Mouse (Mus musculus): ENCODE data around the gene Reg2. TPM values are rescaled to one million over a fixed set of nuclear protein-coding genes. Genes with fewer than 3 reads are reported as not detected.
"Not testable (repeated sequence)": the region's sequence is repeated elsewhere in the genome, so short reads cannot be mapped to it uniquely, and the experiment has no call there.

Gene Reg2
- not detected in 2 replicates for polyA plus RNA-seq (2014; fragmentation: Nextera tagmentation; extraction: Ambion mirVana)

DNA sequence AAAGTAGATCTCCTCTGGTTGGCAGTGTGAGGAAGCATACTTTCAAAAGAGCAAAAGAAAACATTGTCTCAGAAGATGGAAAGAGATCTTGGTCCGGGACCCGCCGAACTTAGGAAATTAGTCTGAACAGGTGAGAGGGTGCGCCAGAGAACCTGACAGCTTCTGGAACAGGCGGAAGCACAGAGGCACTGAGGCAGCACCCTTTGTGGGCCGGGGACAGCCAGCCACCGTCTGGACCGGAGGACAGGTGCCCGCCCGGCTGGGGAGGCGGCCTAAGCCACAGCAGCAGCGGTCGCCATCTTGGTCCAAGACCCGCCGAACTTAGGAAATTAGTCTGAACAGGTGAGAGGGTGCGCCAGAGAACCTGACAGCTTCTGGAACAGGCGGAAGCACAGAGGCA lies at the start of gene Reg2:
Gene Reg2, plus strand, starts transcription at position 301 of the 400 bp plus-strand sequence.
- not testable (repeated sequence) for H3K36me3 ChIP-seq (replicated peaks; ENCODE audit: control insufficient read depth, insufficient read depth); DNase-seq (ENCODE audit: low spot score); H3K4me2 ChIP-seq (replicated peaks); H3K9me3 ChIP-seq (ENCODE audit: control insufficient read depth, low read length); ATAC-seq (ENCODE audit: low FRiP score); H3K27me3 ChIP-seq (ENCODE audit: control insufficient read depth, insufficient read depth, low read length); H3K27ac ChIP-seq; H3K4me1 ChIP-seq (replicated peaks; ENCODE audit: control insufficient read depth, insufficient read depth, low read length); H3K9ac ChIP-seq; H3K4me3 ChIP-seq (replicated peaks; ENCODE audit: low read length)
- 93% methylated on average over 4 of the region's 17 CpGs for WGBS

DNA sequence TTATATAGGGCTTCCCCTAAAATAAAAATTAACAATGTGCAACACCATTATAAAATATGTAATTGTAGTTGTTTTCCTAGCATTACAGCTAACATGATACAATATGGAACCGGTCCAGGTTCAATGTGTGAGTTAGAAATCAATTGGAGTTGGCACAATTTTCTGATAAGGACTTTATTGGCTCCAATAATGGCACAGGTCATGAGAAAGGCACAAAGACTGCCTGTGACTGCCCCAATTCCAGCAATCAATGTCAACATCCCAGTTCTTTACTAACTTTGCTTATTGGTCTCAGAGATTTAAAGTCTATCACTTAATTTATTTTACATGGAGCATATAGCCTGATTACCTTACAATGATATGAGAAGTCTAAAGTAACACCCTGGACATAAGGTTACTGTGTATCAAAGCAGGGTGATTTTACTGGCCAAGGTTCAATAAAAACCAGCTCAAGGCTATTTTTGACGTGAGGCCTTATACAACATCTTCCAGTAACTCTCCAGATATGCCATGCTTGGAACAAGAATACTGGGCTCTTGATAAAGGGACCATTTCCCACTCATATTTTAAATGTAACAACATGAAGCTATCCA lies 33.4 kb upstream of the Reg2 start:
- H3K4me1 ChIP-seq (replicated peaks; ENCODE audit: control insufficient read depth, insufficient read depth, low read length), result no peaks in the 10 kb centered on the region
- no peaks in the 10 kb centered on the region for H3K27me3 ChIP-seq (ENCODE audit: control insufficient read depth, insufficient read depth, low read length)
- no peaks in the 10 kb centered on the region for H3K9me3 ChIP-seq (ENCODE audit: control insufficient read depth, low read length)
- DNase-seq (ENCODE audit: low spot score) (no peak), ATAC-seq (ENCODE audit: low FRiP score) (no peak)
- H3K9ac ChIP-seq, result no peak overlapping the region
- H3K4me3 ChIP-seq (replicated peaks; ENCODE audit: low read length), result no peak overlapping the region
- H3K27ac ChIP-seq, result no peak overlapping the region
- H3K36me3 ChIP-seq (replicated peaks; ENCODE audit: control insufficient read depth, insufficient read depth), result no peaks in the 10 kb centered on the region
- no peak overlapping the region for H3K4me2 ChIP-seq (replicated peaks)
- WGBS, result 70% methylated on average over 2 of the region's 2 CpGs

GRCm38 (mm10) chr6:78370357-78370756 lies 25.1 kb upstream of the Reg2 start, which contains the start of gene Reg3b:
TSS of gene Reg3b (plus strand) at chr6:78370657.
- DNase-seq (ENCODE audit: low spot score) (no peak), ATAC-seq (ENCODE audit: low FRiP score) (no peak)
- H3K4me2 ChIP-seq (replicated peaks), result no peak within 1 kb of the TSS
- H3K9ac ChIP-seq, result no peak within 1 kb of the TSS
- H3K36me3 ChIP-seq (replicated peaks; ENCODE audit: control insufficient read depth, insufficient read depth), result no peaks in the 10 kb centered on the region
- no peaks in the 10 kb centered on the region for H3K27me3 ChIP-seq (ENCODE audit: control insufficient read depth, insufficient read depth, low read length)
- H3K4me1 ChIP-seq (replicated peaks; ENCODE audit: control insufficient read depth, insufficient read depth, low read length), result no peaks in the 10 kb centered on the region
- no peak within 1 kb of the TSS for H3K27ac ChIP-seq
- 94% methylated on average over 2 of the region's 2 CpGs for WGBS
- H3K9me3 ChIP-seq (ENCODE audit: control insufficient read depth, low read length), result no peaks in the 10 kb centered on the region
- H3K4me3 ChIP-seq (replicated peaks; ENCODE audit: low read length), result no peak within 1 kb of the TSS

DNA sequence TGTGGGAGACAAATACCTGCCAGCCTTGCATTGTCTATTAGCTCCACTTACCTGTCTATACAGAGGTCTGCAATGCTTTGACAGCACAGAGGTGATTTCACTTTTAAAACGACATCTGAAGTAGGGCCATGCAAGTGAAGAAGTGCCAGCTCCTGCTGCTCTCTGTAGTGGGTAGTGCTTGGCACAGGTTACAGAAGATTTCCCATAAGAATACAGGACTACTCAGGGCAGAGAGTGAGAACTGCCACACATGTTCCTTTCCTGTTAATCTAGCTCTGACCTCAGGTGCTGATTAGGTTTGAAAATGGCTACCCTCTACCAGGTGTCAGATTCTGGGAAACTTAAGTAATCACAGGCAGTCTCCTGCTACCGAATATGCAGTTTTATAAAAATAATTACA lies 16.7 kb upstream of the Reg2 start, which contains the start of gene Reg3d:
Gene Reg3d, minus strand, starts transcription at position 101 of the 400 bp plus-strand sequence.
- Histone ChIP-seq H3K4me3 (replicated peaks; ENCODE audit: low read length) (no peak within 1 kb of the TSS), H3K36me3 (replicated peaks; ENCODE audit: control insufficient read depth, insufficient read depth) (no peaks in the 10 kb centered on the region), H3K27me3 (ENCODE audit: control insufficient read depth, insufficient read depth, low read length) (no peaks in the 10 kb centered on the region), H3K4me2 (replicated peaks) (no peak within 1 kb of the TSS), H3K9ac (no peak within 1 kb of the TSS), H3K4me1 (replicated peaks; ENCODE audit: control insufficient read depth, insufficient read depth, low read length) (no peaks in the 10 kb centered on the region), H3K9me3 (ENCODE audit: control insufficient read depth, low read length) (no peaks in the 10 kb centered on the region), H3K27ac (no peak within 1 kb of the TSS)
- ATAC-seq (ENCODE audit: low FRiP score) (no peak), DNase-seq (ENCODE audit: low spot score) (no peak)
- WGBS, result 81% methylated on average over 2 of the region's 2 CpGs

GRCm38 (mm10) chr6:78380409-78380808 lies 15.0 kb upstream of the Reg2 start, which contains the start of gene Reg3a:
TSS of gene Reg3a (plus strand) at chr6:78380709.
- Histone ChIP-seq H3K9me3 (ENCODE audit: control insufficient read depth, low read length) (no peaks in the 10 kb centered on the region), H3K4me2 (replicated peaks) (no peak within 1 kb of the TSS), H3K27ac (no peak within 1 kb of the TSS), H3K27me3 (ENCODE audit: control insufficient read depth, insufficient read depth, low read length) (no peaks in the 10 kb centered on the region), H3K4me3 (replicated peaks; ENCODE audit: low read length) (no peak within 1 kb of the TSS), H3K9ac (no peak within 1 kb of the TSS), H3K36me3 (replicated peaks; ENCODE audit: control insufficient read depth, insufficient read depth) (no peaks in the 10 kb centered on the region), H3K4me1 (replicated peaks; ENCODE audit: control insufficient read depth, insufficient read depth, low read length) (no peaks in the 10 kb centered on the region)
- ATAC-seq (ENCODE audit: low FRiP score) (no peak), DNase-seq (ENCODE audit: low spot score) (no peak)

DNA sequence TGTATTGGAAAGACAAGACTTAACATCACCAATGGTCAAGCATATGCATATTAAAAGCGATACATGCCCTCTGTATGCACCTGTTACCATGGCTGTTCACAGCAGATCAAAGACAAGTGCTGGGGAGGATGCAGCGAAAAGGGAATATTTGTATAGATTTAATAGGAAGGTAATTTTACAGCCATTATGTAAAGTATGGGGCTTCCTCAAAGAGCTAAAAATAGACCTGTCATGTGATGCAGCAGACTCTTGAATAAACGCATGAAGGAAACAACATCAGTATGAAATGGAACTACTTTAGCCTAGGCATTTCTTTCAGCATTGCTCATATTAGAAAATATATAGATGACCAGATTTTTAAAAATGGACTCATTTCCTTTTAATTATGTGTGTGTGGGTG lies 9.8 kb upstream of the Reg2 start:
- Histone ChIP-seq H3K4me2 (replicated peaks) (no peak overlapping the region), H3K9me3 (ENCODE audit: control insufficient read depth, low read length) (no peaks in the 10 kb centered on the region), H3K27me3 (ENCODE audit: control insufficient read depth, insufficient read depth, low read length) (no peaks in the 10 kb centered on the region), H3K36me3 (replicated peaks; ENCODE audit: control insufficient read depth, insufficient read depth) (no peaks in the 10 kb centered on the region), H3K4me1 (replicated peaks; ENCODE audit: control insufficient read depth, insufficient read depth, low read length) (no peaks in the 10 kb centered on the region), H3K4me3 (replicated peaks; ENCODE audit: low read length) (no peak overlapping the region), H3K9ac (no peak overlapping the region), H3K27ac (no peak overlapping the region)
- DNase-seq (ENCODE audit: low spot score), result no peak
- no peak for ATAC-seq (ENCODE audit: low FRiP score)
- WGBS, result 78% methylated on average over 3 of the region's 3 CpGs

DNA sequence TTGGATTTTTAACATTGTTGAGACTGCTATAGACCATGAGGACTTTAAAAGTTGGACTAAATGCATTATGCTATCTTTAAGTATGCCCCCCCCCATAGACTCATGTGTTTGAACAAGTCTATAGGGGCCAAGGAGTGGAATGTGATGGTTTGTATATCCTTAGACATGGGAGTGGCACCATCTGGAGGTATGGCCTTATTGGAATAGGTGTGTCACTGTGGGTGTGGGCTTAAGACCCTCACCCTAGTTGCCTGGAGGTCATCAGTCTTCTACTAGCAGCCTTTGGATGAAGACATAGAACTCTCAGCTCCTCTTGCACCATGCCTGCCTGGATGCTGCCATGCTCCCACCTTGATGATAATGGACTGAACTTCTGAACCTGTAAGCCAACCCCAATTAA lies 27.0 kb downstream of the Reg2 start, which contains the start of gene Reg1:
Gene Reg1, plus strand, starts transcription at position 301 of the 400 bp plus-strand sequence.
- ATAC-seq (ENCODE audit: low FRiP score); H3K27me3 ChIP-seq (ENCODE audit: control insufficient read depth, insufficient read depth, low read length); H3K9me3 ChIP-seq (ENCODE audit: control insufficient read depth, low read length); H3K4me2 ChIP-seq (replicated peaks); H3K9ac ChIP-seq; H3K4me1 ChIP-seq (replicated peaks; ENCODE audit: control insufficient read depth, insufficient read depth, low read length); H3K36me3 ChIP-seq (replicated peaks; ENCODE audit: control insufficient read depth, insufficient read depth); H3K27ac ChIP-seq; DNase-seq (ENCODE audit: low spot score); H3K4me3 ChIP-seq (replicated peaks; ENCODE audit: low read length): not testable (repeated sequence)

DNA sequence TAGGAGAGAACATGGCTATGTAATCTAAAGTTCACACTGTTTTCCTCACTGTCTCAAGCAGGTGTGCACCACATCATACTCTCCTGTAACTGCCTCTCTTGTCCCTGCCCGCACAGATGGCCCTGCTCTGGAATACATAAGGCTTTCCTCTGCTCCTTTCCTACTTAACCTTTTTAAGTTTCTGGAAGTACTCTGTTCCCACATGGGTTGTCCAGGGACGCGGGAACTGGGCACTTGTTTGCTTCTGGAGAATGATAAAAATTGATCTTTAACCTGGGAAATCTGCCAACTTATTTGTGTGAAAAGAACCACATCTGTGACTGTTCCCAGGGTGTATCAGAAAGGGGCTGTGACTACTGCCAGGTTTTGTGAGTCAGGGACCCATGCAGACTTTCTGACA lies 30.1 kb downstream of the Reg2 start:
- no peak for DNase-seq (ENCODE audit: low spot score)
- WGBS, result 79% methylated on average over 3 of the region's 3 CpGs
- Histone ChIP-seq H3K9me3 (ENCODE audit: control insufficient read depth, low read length) (no peaks in the 10 kb centered on the region), H3K27me3 (ENCODE audit: control insufficient read depth, insufficient read depth, low read length) (no peaks in the 10 kb centered on the region), H3K27ac (no peak overlapping the region), H3K4me3 (replicated peaks; ENCODE audit: low read length) (no peak overlapping the region), H3K4me1 (replicated peaks; ENCODE audit: control insufficient read depth, insufficient read depth, low read length) (no peaks in the 10 kb centered on the region), H3K36me3 (replicated peaks; ENCODE audit: control insufficient read depth, insufficient read depth) (no peaks in the 10 kb centered on the region), H3K9ac (no peak overlapping the region), H3K4me2 (replicated peaks) (no peak overlapping the region)
- ATAC-seq (ENCODE audit: low FRiP score), result no peak

- H3K27ac ChIP-seq, result no peak overlapping the region
- no peaks in the 10 kb centered on the region for H3K36me3 ChIP-seq (replicated peaks; ENCODE audit: control insufficient read depth, insufficient read depth)
- H3K4me1 ChIP-seq (replicated peaks; ENCODE audit: control insufficient read depth, insufficient read depth, low read length), result no peaks in the 10 kb centered on the region
- 72% methylated on average over 1 of the region's 1 CpGs for WGBS
- no peak overlapping the region for H3K9ac ChIP-seq
- DNase-seq (ENCODE audit: low spot score) (no peak), ATAC-seq (ENCODE audit: low FRiP score) (no peak)
- no peak overlapping the region for H3K4me3 ChIP-seq (replicated peaks; ENCODE audit: low read length)
- no peaks in the 10 kb centered on the region for H3K9me3 ChIP-seq (ENCODE audit: control insufficient read depth, low read length)
- H3K27me3 ChIP-seq (ENCODE audit: control insufficient read depth, insufficient read depth, low read length), result no peaks in the 10 kb centered on the region
- no peak overlapping the region for H3K4me2 ChIP-seq (replicated peaks)
Observed at GRCm38 (mm10) chr6:78447202-78447601, 51.8 kb downstream of the Reg2 start.

DNA sequence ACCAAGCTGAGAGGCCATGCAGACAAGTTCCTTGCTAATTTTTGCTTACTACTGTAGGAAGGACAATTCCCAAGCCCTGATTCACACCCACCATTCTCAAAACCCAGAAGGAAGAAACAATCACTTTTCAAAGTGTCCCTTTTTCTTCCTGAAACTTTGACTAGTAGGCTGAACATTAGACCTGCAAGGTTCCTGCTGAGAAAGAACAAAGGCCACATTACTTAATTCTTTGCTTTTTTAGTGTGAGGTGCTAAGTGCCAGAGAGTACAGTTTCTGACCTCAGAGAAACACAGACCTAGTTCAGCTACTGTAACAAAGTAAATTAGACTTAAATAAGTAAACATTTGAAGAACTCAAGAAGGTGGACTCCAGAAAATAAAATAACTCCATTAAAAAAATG lies 53.0 kb downstream of the Reg2 start:
- H3K9ac ChIP-seq, result no peak overlapping the region
- H3K4me1 ChIP-seq (replicated peaks; ENCODE audit: control insufficient read depth, insufficient read depth, low read length), result no peaks in the 10 kb centered on the region
- DNase-seq (ENCODE audit: low spot score), result no peak
- H3K36me3 ChIP-seq (replicated peaks; ENCODE audit: control insufficient read depth, insufficient read depth), result no peaks in the 10 kb centered on the region
- no peak overlapping the region for H3K4me2 ChIP-seq (replicated peaks)
- H3K27me3 ChIP-seq (ENCODE audit: control insufficient read depth, insufficient read depth, low read length), result no peaks in the 10 kb centered on the region
- no peak for ATAC-seq (ENCODE audit: low FRiP score)
- no peak overlapping the region for H3K4me3 ChIP-seq (replicated peaks; ENCODE audit: low read length)
- no peak overlapping the region for H3K27ac ChIP-seq
- no peaks in the 10 kb centered on the region for H3K9me3 ChIP-seq (ENCODE audit: control insufficient read depth, low read length)

All from hindbrain, embryonic 14.5 days (tissue).